Mouse (Mus musculus) heart, embryonic 16.5 days (tissue): ENCODE measurements around the gene Sstr5. TPM values are rescaled to one million over a fixed set of nuclear protein-coding genes. Genes with fewer than 3 reads are reported as not detected.
A peak's percentile ranks its signal among the peaks of the same experiment; 100 is the strongest.

Source experiments
- ATAC-seq: fragments of 200-750 bp; cut with Nextera tagmentation; replicated peaks from 2 replicates; pipeline ENCODE4 v1.8.0; 2017; ENCODE audit warnings: moderate number of reproducible peaks; ENCODE audit not compliant: insufficient read depth, low FRiP score; ENCODE audit errors: extremely low read depth
- H3K27ac ChIP-seq: fragments of 300-500 bp; sonication (generic); 2 replicates; pipeline ENCODE4 v1.5.1; 2014; ENCODE audit warnings: mild to moderate bottlenecking, low read length, control low read depth, moderate library complexity
- H3K27me3 ChIP-seq: fragments of 300-500 bp; sonication (generic); 2 replicates; pipeline ENCODE4 v1.6.1; 2014; ENCODE audit warnings: low read length, mixed read lengths; ENCODE audit not compliant: control insufficient read depth, insufficient read depth
- H3K36me3 ChIP-seq: fragments of 300-500 bp; sonication (generic); 2 replicates; pipeline ENCODE4 v1.6.1; 2014; ENCODE audit not compliant: control insufficient read depth, insufficient read depth
- H3K4me1 ChIP-seq: fragments of 300-500 bp; sonication (generic); 2 replicates; pipeline ENCODE4 v1.6.1; 2014; ENCODE audit warnings: low read length, mixed read lengths; ENCODE audit not compliant: control insufficient read depth, insufficient read depth
- H3K4me2 ChIP-seq: fragments of 300-500 bp; sonication (generic); 2 replicates; pipeline ENCODE4 v1.6.1; 2014; ENCODE audit warnings: low read depth, mild to moderate bottlenecking, control low read depth, low read length
- H3K4me3 ChIP-seq: fragments of 300-500 bp; sonication (generic); 2 replicates; pipeline ENCODE4 v1.5.1; 2014; ENCODE audit warnings: mild to moderate bottlenecking, control low read depth, low read length
- H3K9ac ChIP-seq: fragments of 300-500 bp; sonication (generic); 2 replicates; pipeline ENCODE4 v1.6.1; 2014; ENCODE audit warnings: low read length, control low read depth
- H3K9me3 ChIP-seq: fragments of 300-500 bp; sonication (generic); replicated peaks from 2 replicates; pipeline ENCODE4 v1.6.1; 2016; ENCODE audit warnings: low read length; ENCODE audit not compliant: control insufficient read depth
- WGBS: fragments of 180-500 bp; shearing (Covaris S2); extraction: QIAGEN DNeasy Blood & Tissue Kit; methylation state at CpG from one replicate; pipeline ENCODE4 v1.1.7; 2014; 5-methylcytosine and 5-hydroxymethylcytosine counted together
- polyA plus RNA-seq: library from polyadenylated mRNA; unstranded; fragments of >200 nt; fragmentation: Nextera tagmentation; extraction: Ambion mirVana; gene quantifications from 2 replicates; pipeline ENCODE4 v1.2.1, GENCODE M21; 2015

The Sstr5 gene
- polyA plus RNA-seq, 1 experiment from 2014 or later = 0.07 TPM

- WGBS = 16% methylated on average over 5 of the region's 5 CpGs
- ATAC-seq = no peak
- no peaks in the 10 kb centered on the region; the same call in 1 of the 2 replicates for H3K9me3 ChIP-seq
These were observed 19.2 kb upstream of the Sstr5 start for GRCm38 (mm10) chr17:25516315-25516714.

DNA sequence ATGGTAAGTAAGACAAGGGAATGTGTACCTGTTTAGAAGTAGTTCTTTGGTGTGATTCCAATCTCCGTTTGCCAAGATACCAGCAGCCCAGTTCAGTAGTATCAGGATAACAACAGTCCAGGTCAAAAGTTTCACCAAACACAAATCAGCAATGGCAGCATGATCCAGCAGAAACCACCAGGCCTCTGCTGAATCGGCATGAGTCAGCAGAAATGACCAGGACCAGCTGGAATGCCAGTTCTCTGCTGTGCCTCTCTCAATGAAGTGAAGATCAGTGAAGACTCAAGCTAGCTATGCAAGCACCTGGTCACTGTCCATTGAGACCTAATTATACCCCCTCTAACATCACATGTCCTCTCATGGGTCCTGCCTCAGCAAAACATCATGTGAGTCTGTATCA is 17.0 kb upstream of the Sstr5 start:
- no peak overlapping the region for H3K4me3 ChIP-seq
- H3K4me1 ChIP-seq = no peaks in the 10 kb centered on the region
- H3K9me3 ChIP-seq = no peaks in the 10 kb centered on the region; the same call in 1 of the 2 replicates
- H3K4me2 ChIP-seq = no peak overlapping the region
- no peaks in the 10 kb centered on the region for H3K36me3 ChIP-seq
- no peak overlapping the region for H3K9ac ChIP-seq
- H3K27ac ChIP-seq = no peak overlapping the region
- peaks cover 2% of the 10 kb centered on the region for H3K27me3 ChIP-seq
- 86% methylated on average over 2 of the region's 2 CpGs for WGBS
- no peak for ATAC-seq

More at GRCm38 (mm10) chr17:25516315-25516714, 19.2 kb upstream of the Sstr5 start:
- H3K27me3 ChIP-seq = no peaks in the 10 kb centered on the region; the same call in 1 of the 2 replicates
- no peak overlapping the region for H3K9ac ChIP-seq
- no peak overlapping the region for H3K27ac ChIP-seq
- H3K36me3 ChIP-seq = no peaks in the 10 kb centered on the region
- H3K4me1 ChIP-seq = no peaks in the 10 kb centered on the region
- no peak overlapping the region for H3K4me3 ChIP-seq
- H3K4me2 ChIP-seq = no peak overlapping the region

- ATAC-seq = no peak
- H3K9me3 ChIP-seq = no peaks in the 10 kb centered on the region; the same call in 1 of the 2 replicates
- 66% methylated on average over 3 of the region's 3 CpGs for WGBS
- no peak overlapping the region for H3K4me2 ChIP-seq
- no peak overlapping the region for H3K27ac ChIP-seq
- H3K4me1 ChIP-seq = no peaks in the 10 kb centered on the region
- no peak overlapping the region for H3K4me3 ChIP-seq
- no peaks in the 10 kb centered on the region for H3K36me3 ChIP-seq
- H3K9ac ChIP-seq = no peak overlapping the region
- peaks cover 2% of the 10 kb centered on the region for H3K27me3 ChIP-seq
These were observed 14.8 kb upstream of the Sstr5 start for GRCm38 (mm10) chr17:25511876-25512275.

DNA sequence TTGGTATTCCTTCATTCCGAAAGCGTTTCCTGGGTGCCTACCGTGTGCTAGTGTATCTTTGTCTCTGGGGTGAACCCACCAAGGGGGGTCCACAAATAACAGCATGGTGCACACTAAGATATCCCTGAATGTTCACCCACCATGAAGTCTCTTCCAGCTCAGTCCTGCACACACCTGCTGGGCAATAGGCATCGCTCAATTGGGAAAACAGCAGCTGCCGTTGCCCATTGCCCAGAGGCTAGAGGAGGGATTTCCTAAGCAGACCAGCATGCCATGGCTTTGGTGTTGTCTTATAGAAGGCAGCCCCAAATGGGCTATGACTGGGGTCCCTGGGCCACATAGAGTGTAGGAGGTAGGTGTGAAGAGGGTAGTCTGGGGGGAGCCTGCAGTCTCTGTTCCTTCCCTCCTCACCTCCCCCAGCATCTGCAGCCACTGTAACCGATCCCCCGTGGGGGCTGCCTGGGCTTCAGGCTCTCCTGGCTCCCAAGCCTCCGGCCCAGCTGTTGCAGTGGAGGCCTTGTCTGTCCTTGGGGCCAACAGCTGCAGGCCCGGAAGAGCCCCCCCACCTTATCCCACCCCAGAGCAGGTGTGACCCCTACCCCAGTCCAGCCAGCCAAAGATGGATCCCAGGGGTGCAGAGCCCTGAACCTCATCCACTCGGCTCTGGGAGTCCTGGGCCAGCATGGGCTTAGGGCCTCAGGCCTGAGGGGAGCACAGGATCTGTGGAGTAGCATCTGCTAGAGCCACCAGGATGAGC is 13.2 kb upstream of the Sstr5 start:
- no peak overlapping the region for H3K4me2 ChIP-seq
- H3K9me3 ChIP-seq = no peaks in the 10 kb centered on the region; the same call in 1 of the 2 replicates
- no peak overlapping the region for H3K27ac ChIP-seq
- H3K4me3 ChIP-seq = no peak overlapping the region
- H3K9ac ChIP-seq = no peak overlapping the region
- 81% methylated on average over 9 of the region's 10 CpGs for WGBS
- ATAC-seq = no peak
- no peaks in the 10 kb centered on the region for H3K4me1 ChIP-seq
- H3K36me3 ChIP-seq = no peaks in the 10 kb centered on the region
- H3K27me3 ChIP-seq = peaks cover 2% of the 10 kb centered on the region; the same call in 1 of the 2 replicates

DNA sequence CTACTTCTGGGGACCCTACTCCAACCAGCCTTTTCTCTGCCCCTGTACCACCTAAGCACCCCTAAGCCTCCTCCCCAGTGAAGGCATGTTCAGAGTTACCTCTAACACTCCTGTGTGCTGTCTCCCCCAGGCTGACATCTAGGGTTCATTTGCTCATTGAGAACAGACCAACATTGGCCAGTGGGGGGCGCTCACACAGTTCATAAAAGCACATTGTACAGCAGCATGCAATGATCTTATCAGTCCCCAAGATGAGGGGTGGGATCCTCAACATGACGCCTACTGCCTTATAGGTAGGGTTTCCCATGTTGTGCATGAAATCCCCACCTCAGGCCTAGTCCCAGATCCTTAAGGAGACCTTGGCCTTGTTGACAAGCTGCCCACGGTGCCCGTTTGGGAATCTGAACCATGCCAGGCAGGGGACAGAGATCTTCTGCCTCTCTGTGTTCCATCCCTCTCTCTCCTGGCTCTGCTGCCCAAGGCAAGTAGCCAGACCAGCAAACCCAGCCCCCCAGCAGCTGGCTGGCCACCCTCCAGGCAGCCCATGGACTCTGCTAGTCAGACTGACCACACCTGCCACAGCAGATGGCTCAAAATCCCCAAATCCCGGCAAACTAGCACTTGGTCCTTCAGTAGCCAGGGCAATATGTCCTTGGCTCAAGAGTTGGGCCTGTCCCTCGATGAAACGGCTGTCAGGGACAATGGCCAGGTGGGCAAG is 11.9 kb upstream of the Sstr5 start:
- H3K4me1 ChIP-seq = no peaks in the 10 kb centered on the region
- no peaks in the 10 kb centered on the region; the same call in 1 of the 2 replicates for H3K9me3 ChIP-seq
- H3K36me3 ChIP-seq = no peaks in the 10 kb centered on the region
- 59% methylated on average over 7 of the region's 7 CpGs for WGBS
- ATAC-seq = no peak
- H3K9ac ChIP-seq = no peak overlapping the region
- no peak overlapping the region for H3K4me3 ChIP-seq
- peaks cover 2% of the 10 kb centered on the region; the same call in 1 of the 2 replicates for H3K27me3 ChIP-seq
- H3K27ac ChIP-seq = no peak overlapping the region
- no peak overlapping the region for H3K4me2 ChIP-seq

DNA sequence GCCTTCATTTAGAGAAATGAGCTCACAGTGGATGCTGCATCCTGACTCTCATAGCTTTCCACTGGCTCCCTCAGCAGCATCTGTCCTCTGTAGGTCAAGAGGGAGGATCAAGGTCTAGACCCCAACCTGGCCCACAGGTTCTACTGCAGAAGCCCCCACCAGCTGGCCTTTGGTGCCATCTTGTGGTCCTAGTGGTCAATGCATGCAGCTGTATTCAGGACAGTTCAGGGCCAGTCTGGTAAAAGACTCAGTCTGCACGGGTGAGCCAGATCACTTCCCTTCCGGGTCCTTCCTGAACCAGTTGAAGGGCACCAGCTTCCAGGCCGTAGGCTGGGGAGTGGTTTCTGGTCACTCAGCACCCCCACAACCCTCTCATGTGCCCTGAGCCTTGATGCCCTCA is 10.7 kb upstream of the Sstr5 start:
- WGBS = 9% methylated on average over 3 of the region's 3 CpGs
- Histone ChIP-seq H3K4me3 (no peak overlapping the region), H3K4me2 (no peak overlapping the region), H3K9ac (no peak overlapping the region), H3K27ac (no peak overlapping the region), H3K9me3 (no peaks in the 10 kb centered on the region), H3K4me1 (no peaks in the 10 kb centered on the region), H3K27me3 (peaks cover 2% of the 10 kb centered on the region; the same call in 1 of the 2 replicates), H3K36me3 (no peaks in the 10 kb centered on the region)
- ATAC-seq = 0 out of 2 replicates have a peak, but pooled peaks have one; percentile 41

GRCm38 (mm10) chr17:25502599-25502998 is 5.5 kb upstream of the Sstr5 start:
- Histone ChIP-seq H3K36me3 (no peaks in the 10 kb centered on the region), H3K27me3 (peaks cover 7% of the 10 kb centered on the region), H3K4me1 (no peaks in the 10 kb centered on the region), H3K9ac (no peak overlapping the region), H3K4me3 (no peak overlapping the region), H3K27ac (no peak overlapping the region), H3K9me3 (no peaks in the 10 kb centered on the region), H3K4me2 (no peak overlapping the region)
- 72% methylated on average over 4 of the region's 4 CpGs for WGBS
- ATAC-seq = no peak

DNA sequence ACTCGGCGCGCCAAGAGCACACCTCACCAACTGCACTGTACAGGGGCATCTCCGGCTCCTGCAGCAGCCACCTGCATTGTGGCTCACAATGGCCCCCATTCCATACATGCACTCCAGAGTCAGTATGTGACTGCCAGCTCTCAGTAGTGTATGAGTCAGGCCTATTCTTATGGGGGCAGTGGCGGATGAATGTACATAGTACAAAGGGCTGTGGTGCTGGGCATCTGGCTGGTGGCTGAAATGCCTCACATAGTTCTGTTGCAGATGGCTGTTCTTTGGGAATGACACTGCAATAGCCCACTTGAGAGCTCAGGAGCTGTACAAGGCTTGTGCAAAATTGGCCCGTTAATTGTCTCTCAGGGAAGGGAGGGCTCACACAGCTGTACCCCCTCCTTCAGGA is 15.0 kb downstream of the Sstr5 start:
- no peak overlapping the region for H3K27ac ChIP-seq
- ATAC-seq = peak; percentile 71
- WGBS = 66% methylated on average over 6 of the region's 6 CpGs

GRCm38 (mm10) chr17:25480820-25481219 is 16.3 kb downstream of the Sstr5 start:
- no peak for ATAC-seq
- no peak overlapping the region for H3K27ac ChIP-seq

More for the DNA sequence above, 15.0 kb downstream of the Sstr5 start:
- Histone ChIP-seq H3K27me3 (peaks cover 16% of the 10 kb centered on the region), H3K9ac (no peak overlapping the region), H3K36me3 (no peaks in the 10 kb centered on the region), H3K9me3 (no peaks in the 10 kb centered on the region), H3K4me2 (no peak overlapping the region), H3K4me3 (no peak overlapping the region), H3K4me1 (peaks cover 15% of the 10 kb centered on the region)

More at GRCm38 (mm10) chr17:25480820-25481219, 16.3 kb downstream of the Sstr5 start:
- Histone ChIP-seq H3K9ac (no peak overlapping the region), H3K4me2 (no peak overlapping the region), H3K4me1 (peaks cover 13% of the 10 kb centered on the region), H3K27me3 (peaks cover 16% of the 10 kb centered on the region), H3K36me3 (no peaks in the 10 kb centered on the region), H3K4me3 (no peak overlapping the region), H3K9me3 (no peaks in the 10 kb centered on the region)
- WGBS = 30% methylated on average over 4 of the region's 4 CpGs
